Mouse (Mus musculus) hindbrain, embryonic 14.5 days (tissue): ENCODE results near the gene Naalad2. TPM values are rescaled to one million over a fixed set of nuclear protein-coding genes. Genes with fewer than 3 reads are reported as not detected.

Experiments
- polyA plus RNA-seq: library from polyadenylated mRNA; unstranded; fragments of >200 nt; fragmentation: Nextera tagmentation; extraction: Ambion mirVana; gene quantifications from 2 replicates; pipeline ENCODE4 v1.2.1, GENCODE M21; 2014

Gene Naalad2
- polyA plus RNA-seq, 1 experiment from 2014 or later: 3.4 TPM

Other genes starting within 250 kb of the Naalad2 start
- gene Chordc1, start 110.9 kb downstream of the Naalad2 start, polyA plus RNA-seq: 120 TPM in 2 replicates
- gene Ubtfl1, start 1.4 kb upstream of the Naalad2 start, polyA plus RNA-seq: not detected in 2 replicates
- gene Mbd3l2, start 27.7 kb upstream of the Naalad2 start, polyA plus RNA-seq: 0.17 TPM in 1 of 2 replicates, not detected in the other
- gene Zfp558, start 75.3 kb upstream of the Naalad2 start, polyA plus RNA-seq: 37.8 and 44.3 TPM in 2 replicates
- gene Mbd3l1, start 75.4 kb upstream of the Naalad2 start, polyA plus RNA-seq: not detected in 2 replicates